Mouse (Mus musculus) layer of hippocampus, postnatal 10 days (tissue): ENCODE measurements at regions not wholly inside any gene's neighbourhood (a gene's known extent, or its start where the extent isn't known, plus 50 kb on each side); places are given as distances from the start of the nearest gene placed in this dataset.
A peak's percentile ranks its signal among the peaks of the same experiment; 100 is the strongest.
"Not testable (repeated sequence)": the region's sequence is repeated elsewhere in the genome, so short reads cannot be mapped to it uniquely, and the experiment has no call there.

Experiments
- DNase-seq, 2 experiments: peaks; one replicate each; pipeline ENCODE4 v3.0.0; 2021; ENCODE audit warnings: low spot score in 2 of 2

- DNase-seq, result not testable (repeated sequence)
Observed at GRCm38 (mm10) chr12:21680026-21680425, 262.6 kb upstream of the Ywhaq start.

DNA sequence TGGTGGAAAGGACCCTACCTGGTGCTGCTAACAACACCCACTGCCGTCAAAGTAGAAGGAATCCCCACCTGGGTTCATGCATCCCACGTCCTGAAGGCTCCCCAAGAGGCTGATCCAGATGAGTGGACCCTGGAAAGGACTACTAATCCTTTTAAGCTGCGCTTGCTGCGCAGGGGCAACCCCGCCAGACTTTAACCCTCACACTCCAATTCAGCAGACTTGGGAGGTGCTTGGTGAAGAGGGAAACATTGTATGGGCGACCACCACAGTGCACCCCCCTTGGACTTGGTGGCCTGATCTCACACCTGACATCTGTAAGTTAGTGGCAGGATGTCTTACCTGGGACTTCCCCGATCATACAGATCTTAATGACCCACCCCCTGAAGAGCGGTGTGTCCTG is 231.9 kb upstream of the Ywhaq start:
- DNase-seq, result not testable (repeated sequence)

DNA sequence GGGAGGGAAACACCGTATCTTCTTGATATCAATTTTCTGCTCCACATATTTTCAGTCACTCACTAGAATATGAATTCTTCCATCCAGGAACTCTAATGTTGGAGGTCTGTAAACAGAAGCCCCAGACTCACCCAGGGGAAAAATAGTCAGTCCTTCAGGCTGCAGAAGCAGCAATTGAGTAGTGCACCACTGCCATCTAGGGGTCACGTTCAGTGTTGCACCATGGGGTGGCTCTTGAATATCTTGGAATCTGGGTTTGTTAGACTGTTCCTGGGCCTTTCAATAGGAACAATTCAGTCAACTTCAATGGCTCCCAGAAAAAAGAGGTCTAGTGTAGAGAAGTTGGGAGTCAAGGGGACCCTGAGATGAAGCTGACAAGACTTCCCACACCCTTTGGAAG is 196.3 kb upstream of the Ywhaq start:
- DNase-seq, result peak; percentile 75 to 79

DNA sequence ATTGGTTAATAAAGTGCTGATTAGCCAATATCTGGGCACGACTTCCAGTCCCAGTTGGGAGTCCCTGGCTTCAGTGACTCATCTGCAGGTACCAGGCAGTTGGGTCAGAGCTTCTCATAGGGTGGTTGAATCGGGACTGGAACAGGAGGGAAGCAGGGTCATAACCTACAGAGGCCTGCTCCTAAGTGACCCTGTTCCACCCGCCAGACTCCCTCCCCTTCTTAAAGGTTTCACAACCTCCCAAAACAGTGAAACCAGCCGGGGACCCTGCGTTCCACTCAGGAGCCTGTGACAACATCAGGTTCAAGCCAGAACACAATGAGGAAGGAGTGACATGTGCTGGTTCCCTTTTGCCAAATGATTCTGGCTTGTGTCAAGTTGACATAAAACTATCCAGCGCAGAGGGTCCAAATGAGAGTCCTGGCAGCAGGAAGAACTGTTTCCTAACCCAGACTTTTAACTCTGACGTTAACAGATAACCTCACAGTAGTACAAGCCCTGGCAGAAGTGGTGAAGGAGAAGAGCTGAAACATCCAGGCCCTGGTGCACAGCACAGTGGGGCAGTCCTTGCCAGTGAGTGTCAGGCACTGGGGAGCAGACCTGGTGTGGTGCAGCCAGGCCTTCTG is 151.1 kb upstream of the Ywhaq start:
- DNase-seq, result peak; percentile 7 to 14

DNA sequence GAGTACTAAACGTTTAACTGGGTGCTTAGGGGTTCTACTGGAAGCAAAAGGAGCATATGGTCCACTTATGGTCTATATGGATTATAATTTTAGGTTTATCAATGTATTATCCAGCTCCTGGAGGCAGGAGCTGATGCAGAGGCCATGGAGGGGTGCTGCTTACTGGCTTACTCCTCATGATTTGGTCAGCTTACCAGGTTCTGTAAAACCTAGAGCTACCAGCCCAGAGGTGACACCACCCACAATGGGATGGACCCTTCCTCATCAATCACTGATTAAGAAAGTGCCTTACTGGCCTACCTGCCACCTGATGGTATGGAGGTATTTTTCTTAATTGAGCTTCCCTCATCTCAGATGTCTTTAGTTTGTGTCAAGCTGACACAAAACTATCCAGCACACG is 126.5 kb upstream of the Ywhaq start:
- not testable (repeated sequence) for DNase-seq

DNA sequence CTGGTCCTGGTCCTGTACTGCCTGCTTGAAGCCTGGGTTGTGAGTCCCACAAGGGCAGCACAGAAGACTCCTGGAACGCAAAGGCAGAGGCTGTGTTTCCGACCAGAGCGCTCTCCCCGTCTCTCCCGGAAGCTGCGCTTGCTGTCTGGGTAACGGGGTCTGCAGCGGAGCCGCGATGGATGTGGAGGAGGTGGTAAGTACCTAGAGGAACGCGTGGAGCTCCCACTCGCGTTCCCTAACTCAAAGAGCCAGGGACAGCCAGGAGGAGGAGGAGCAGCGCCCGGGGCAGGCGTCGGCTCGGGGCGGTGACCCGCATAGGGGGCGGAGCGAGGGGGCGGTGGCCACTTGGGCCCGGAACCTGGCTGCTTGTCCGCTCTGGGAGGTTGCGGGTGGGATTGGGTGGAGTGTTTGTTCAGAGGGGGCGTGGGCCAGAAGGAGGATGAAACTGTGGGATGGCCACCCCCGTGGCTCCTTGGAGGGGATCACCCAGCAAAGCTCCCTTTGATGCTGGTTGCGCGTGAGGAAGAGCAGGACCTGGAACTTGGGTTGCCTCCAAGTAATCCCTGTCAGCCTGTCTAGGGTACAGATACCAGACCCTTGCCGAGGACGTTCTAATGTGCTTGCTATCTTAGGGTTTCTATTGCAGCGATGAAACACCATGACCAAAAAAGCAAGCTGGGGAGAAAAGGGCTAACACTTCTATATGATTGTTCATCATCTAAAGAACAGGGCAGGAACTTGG is 125.9 kb upstream of the Ywhaq start:
- peak; percentile 66 to 71 for DNase-seq

DNA sequence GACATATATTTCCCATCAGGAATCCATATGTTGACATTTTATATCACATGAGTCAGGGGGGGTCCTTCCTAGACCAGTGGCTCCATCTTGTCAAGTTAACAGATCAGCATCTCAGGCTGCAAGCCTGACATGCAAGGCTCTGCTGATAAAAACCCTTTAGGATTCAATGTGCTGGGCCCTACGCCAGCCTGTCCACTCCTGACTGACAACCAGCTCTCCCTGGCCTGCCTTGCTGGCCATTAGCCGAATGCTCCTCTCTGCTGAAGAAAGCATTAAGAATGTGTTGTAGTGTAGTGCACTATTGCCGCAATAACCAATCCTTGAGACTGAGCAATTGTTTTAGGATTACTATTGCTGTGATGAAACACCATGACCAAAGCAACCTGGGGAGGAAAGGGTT is 114.3 kb upstream of the Ywhaq start:
- no peak for DNase-seq

DNA sequence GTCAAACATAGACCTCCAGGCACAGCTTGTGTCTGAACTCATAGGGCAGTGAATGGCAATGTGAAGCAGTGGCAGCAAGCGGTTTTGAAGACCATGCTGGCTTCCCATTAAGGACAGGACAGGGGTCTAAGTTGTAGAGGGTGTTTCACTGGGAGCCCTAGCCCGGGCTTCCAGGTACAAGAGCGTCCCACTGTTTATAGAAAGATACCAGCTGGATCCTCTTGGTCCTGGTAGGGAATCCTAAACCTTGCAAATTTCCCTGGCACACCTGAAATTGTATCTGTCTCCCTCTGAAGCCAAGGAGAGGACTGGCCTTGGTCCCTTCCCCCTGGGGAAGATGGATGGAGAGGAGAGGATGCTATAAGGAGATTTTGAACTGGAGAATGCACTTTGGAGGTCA is 111.9 kb upstream of the Ywhaq start:
- not testable (repeated sequence) for DNase-seq

DNA sequence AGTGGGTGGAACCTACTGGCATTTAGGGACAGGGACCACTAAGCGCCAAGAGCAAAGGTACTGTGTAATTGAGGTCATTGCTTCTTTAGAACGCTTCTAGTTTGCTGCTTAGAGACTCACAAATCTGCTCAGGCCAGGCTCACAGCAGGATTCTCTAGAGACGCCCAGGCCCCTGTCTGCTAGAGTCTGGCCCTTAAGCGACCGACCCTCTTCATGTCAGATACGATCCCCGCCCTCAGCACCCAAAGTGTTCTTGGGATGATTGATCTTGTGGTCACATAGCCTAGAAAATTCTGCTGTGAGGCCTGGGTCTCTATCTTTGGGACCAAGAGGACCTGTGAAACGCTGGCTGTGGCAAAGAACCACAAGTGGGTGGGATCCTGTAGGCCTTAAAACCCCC is 109.9 kb upstream of the Ywhaq start:
- DNase-seq, result not testable (repeated sequence)

DNA sequence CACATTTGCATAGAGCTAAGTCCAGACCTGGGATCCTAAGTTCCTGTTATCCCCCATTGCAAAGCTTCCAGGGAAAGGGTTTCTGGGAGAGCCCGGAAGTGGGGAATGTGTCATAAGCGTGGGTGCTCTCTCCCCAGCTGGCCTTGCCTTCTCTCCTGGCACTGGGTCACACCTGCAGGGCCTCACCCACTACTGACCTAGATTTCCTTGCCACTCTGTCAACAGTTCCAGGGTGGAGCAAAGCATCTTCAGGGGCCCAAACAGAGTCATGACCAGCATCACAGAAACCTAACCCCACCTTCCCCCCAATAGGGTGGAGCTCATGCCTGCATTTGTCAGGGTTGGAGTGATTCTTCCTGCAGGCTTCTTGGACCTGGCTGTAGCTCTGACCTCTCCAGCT is 109.5 kb upstream of the Ywhaq start:
- not testable (repeated sequence) for DNase-seq

DNA sequence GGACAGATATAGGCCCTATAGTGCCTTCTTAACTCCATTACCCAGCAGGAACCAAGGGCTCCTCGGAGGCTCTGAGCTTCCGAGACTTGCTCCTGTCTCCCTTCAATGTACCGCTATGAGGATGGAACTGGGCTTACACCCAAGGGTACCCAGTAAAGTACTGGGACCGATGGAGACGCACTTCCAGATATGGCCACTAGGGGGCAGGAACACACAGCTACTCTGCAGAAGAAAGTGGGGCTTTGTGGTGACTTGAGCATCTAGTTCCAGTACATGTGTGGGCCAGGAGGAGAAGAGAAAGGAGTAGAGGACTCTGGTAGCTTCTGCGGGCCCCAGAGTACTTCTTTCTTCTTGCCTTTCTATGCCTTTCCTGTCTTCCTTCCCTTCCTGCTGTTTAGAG is 108.1 kb upstream of the Ywhaq start:
- not testable (repeated sequence) for DNase-seq

DNA sequence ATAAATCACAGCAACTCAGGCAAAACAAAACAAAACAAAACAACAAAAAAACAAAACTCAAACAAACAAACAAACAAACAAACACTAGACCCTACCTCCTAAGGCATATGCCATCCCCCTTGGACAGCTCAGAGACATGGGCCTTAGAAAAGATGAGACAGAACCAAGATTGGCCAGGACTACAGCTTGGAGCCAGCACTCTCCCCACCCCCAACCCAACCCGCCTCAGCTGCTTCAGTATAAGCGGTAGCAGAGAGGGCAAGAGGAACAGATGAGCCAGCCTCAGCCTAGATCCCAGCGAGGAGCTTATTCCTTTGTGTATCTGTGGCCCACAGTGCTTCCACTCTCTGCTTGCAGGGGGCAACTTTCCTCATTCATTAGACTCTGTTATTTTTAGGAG is 105.2 kb upstream of the Ywhaq start:
- DNase-seq, result no peak

DNA sequence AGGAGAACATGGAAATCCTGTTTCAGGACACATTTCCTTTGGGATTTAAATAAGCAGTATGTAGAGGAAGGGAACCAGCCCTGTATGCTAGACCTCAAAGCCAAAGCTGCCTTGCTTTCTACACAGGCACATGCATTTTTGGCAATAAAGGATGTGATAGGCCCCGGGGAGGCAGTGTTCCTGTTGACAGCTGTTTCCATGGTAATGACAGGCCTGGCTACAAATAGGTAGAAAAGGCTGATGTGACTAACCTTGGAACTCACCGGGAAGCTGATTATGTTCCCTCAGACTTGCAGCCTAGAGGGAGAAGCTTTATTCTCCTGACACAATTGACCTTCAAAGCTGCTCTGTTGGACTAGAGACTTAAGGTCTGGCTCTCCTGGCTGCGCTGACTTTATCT is 101.6 kb upstream of the Ywhaq start:
- DNase-seq, result peak in 1 of 2 experiments; percentile 8

GRCm38 (mm10) chr12:21512736-21513135 is 95.3 kb upstream of the Ywhaq start:
- no peak for DNase-seq

DNA sequence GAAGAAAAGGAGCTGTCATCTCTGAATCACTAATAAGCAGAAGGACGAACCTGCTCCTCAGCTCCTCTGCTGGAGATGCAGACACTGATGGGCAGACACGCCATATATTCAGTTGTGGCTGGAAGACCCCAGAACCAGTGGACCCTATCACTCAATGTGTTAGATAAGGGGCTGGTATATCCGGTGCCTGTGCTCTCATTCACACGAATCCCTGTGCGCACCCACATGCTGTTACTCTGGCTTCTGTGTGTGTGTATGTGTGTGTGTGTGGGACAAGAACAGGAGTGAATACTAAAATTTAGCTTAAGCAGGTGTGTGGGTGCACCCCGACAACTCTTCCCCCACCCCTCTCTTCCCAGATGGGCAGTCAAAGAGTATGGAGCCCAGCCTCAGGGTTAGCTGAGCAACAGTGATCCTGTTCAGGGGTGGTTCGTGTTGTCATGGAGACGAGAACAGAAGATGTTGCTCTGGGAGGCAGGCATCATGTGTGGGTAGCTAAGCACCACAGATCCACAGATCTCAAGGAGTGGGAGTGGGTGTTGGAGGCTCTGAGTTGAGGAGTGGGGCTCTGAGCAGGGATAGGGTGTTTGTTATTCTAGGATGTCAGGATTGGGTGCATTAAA is 93.7 kb upstream of the Ywhaq start:
- peak; percentile 43 to 54 for DNase-seq

GRCm38 (mm10) chr12:21507080-21507479 is 89.6 kb upstream of the Ywhaq start:
- DNase-seq, result no peak

- peak; percentile 43 to 49 for DNase-seq
Observed at GRCm38 (mm10) chr12:21505731-21506368, 88.4 kb upstream of the Ywhaq start.

DNA sequence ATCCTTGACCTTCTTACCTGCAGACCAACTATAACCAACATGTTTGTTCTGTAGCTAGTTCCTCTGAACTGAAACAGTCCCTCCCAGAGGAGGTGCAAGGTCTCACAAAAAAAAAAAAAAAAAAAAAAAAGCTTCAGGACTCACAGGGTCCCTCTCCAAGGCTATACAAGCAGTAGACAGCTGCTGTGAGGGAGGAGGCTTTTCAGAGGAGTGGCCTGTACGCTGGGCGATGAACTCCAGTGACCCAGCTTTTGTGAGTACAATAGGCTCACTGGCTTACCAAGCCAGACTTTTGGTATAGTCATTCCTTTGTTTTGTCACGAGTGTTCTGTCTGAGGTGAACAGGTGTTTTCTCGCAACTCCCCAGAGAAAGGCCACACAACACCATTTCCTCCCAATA is 85.8 kb upstream of the Ywhaq start:
- DNase-seq, result no peak

GRCm38 (mm10) chr12:21496974-21497373 is 79.5 kb upstream of the Ywhaq start:
- no peak for DNase-seq

DNA sequence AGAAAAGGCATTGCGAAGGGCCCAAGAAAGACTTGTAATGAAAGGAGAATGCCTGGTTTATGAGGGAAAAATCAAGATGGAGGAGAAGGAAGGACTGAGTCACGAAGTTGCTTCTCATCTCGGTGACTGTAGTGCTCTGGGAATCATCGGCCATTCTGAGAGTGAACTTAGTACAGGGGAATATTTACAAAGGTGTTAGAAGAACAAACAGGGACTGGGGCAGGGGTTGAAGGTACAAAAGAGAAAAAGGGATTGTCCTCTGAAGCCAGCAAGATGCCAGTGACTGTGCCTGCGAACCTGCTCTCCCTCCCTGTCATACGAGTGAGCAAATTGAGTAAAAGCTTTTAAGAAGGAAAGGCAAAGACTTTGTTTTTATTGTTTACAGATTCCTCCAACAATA is 78.1 kb upstream of the Ywhaq start:
- no peak for DNase-seq

DNA sequence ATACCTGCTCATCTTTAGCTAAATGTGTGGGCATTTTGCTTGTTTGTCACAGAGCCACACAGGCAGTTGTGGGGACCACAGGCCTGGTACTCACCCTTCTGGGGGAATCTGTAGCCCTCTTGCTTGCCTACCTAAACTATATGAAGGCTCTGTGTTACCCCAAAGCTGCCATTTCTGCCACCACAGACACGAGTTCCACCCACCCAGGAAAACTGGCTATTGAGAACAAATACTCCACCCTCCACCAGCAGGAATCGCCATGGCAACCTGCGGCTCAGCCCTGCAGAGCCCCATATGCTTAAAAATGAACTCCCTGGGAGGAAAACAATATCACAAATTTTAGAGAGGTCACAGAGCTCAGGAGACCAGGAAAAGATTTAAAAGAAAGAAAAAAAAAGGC is 76.0 kb upstream of the Ywhaq start:
- DNase-seq, result peak; percentile 37 to 49
